Mouse (Mus musculus): ENCODE measurements at regions not wholly inside any gene's neighbourhood (a gene's known extent, or its start where the extent isn't known, plus 50 kb on each side); places are given as distances from the start of the nearest gene placed in this dataset.

- no peak overlapping the region for H3K27ac ChIP-seq (ENCODE audit: low read length)
- H3K9ac ChIP-seq (replicated peaks; ENCODE audit: low read depth, low read length), result no peak overlapping the region
- no peak overlapping the region for H3K4me3 ChIP-seq (replicated peaks; ENCODE audit: low read length)
- H3K4me2 ChIP-seq (ENCODE audit: low read length), result no peak overlapping the region
- H3K4me1 ChIP-seq (replicated peaks; ENCODE audit: control insufficient read depth, insufficient read depth, low read length), result no peaks in the 10 kb centered on the region
- H3K36me3 ChIP-seq (ENCODE audit: control insufficient read depth, insufficient read depth), result no peaks in the 10 kb centered on the region
- H3K9me3 ChIP-seq (ENCODE audit: control insufficient read depth, low read length), result no peaks in the 10 kb centered on the region
- ATAC-seq, result no peak
- WGBS, result 71% methylated on average over 3 of the region's 3 CpGs
- H3K27me3 ChIP-seq (replicated peaks; ENCODE audit: control insufficient read depth, insufficient read depth, low read length), result no peaks in the 10 kb centered on the region
Observed at GRCm38 (mm10) chr12:13668485-13669022, 399.6 kb downstream of the Nbas start.

GRCm38 (mm10) chr12:13639336-13639735, 370.4 kb downstream of the Nbas start:
- Histone ChIP-seq H3K4me3 (replicated peaks; ENCODE audit: low read length) (no peak overlapping the region), H3K27me3 (replicated peaks; ENCODE audit: control insufficient read depth, insufficient read depth, low read length) (no peaks in the 10 kb centered on the region), H3K9me3 (ENCODE audit: control insufficient read depth, low read length) (no peaks in the 10 kb centered on the region), H3K4me1 (replicated peaks; ENCODE audit: control insufficient read depth, insufficient read depth, low read length) (no peaks in the 10 kb centered on the region), H3K4me2 (ENCODE audit: low read length) (no peak overlapping the region), H3K27ac (ENCODE audit: low read length) (no peak overlapping the region), H3K9ac (replicated peaks; ENCODE audit: low read depth, low read length) (no peak overlapping the region), H3K36me3 (ENCODE audit: control insufficient read depth, insufficient read depth) (no peaks in the 10 kb centered on the region)
- ATAC-seq, result no peak
- 58% methylated on average over 1 of the region's 1 CpGs for WGBS
